Mouse (Mus musculus) bone marrow macrophage, adult 2 months (primary cell): ENCODE data around the gene Dcaf4.

Source experiments
- CTCF ChIP-seq: IDR thresholded peaks from 2 replicates; pipeline ENCODE4 v1.5.1; 2012; ENCODE audit warnings: low read depth, mild to moderate bottlenecking, low read length, moderate library complexity
- POLR2A ChIP-seq: IDR thresholded peaks from 2 replicates; pipeline ENCODE4 v1.6.1; 2012; ENCODE audit warnings: mild to moderate bottlenecking, low read depth, low read length, borderline replicate concordance

- TF ChIP-seq POLR2A, result no peak
- no peak for TF ChIP-seq CTCF
Measured at GRCm38 (mm10) chr12:83517580-83517979, 2.7 kb upstream of the Dcaf4 start.
